Mouse (Mus musculus) kidney, adult 2 months (tissue): Measurements from ENCODE around the gene Hltf. TPM values are rescaled to one million over a fixed set of nuclear protein-coding genes. Genes with fewer than 3 reads are reported as not detected.
"Not testable (repeated sequence)": the region's sequence is repeated elsewhere in the genome, so short reads cannot be mapped to it uniquely, and the experiment has no call there.

ENCODE experiments used
- DNase-seq: peaks from one replicate; pipeline ENCODE4 v3.0.0; 2021
- H3K27ac ChIP-seq: fragments of 200-500 bp; 2 replicates; pipeline ENCODE4 v1.5.1; 2012; ENCODE audit warnings: low read depth, low read length, control low read depth, inconsistent platforms; ENCODE audit not compliant: insufficient read depth
- H3K27me3 ChIP-seq: fragments of 200-500 bp; replicated peaks from 2 replicates; pipeline ENCODE4 v1.6.1; 2012; ENCODE audit warnings: mild to moderate bottlenecking, moderate library complexity, low read length, inconsistent platforms; ENCODE audit not compliant: control insufficient read depth, insufficient read depth
- H3K36me3 ChIP-seq: fragments of 200-500 bp; 2 replicates; pipeline ENCODE4 v1.6.1; 2012; ENCODE audit warnings: mild to moderate bottlenecking, moderate library complexity, low read length, inconsistent platforms; ENCODE audit not compliant: control insufficient read depth, insufficient read depth
- H3K4me1 ChIP-seq: fragments of 200-500 bp; 2 replicates; pipeline ENCODE4 v1.6.1; 2011; ENCODE audit warnings: low read length; ENCODE audit not compliant: control insufficient read depth, insufficient read depth
- H3K4me3 ChIP-seq: fragments of 200-500 bp; 2 replicates; pipeline ENCODE4 v1.5.1; 2011; ENCODE audit warnings: mild to moderate bottlenecking, low read depth, low read length, control low read depth; ENCODE audit not compliant: insufficient read depth
- CTCF ChIP-seq: fragments of 200-500 bp; conservative IDR thresholded peaks from 2 replicates; pipeline ENCODE4 v1.5.1; 2011; ENCODE audit warnings: low read depth, mild to moderate bottlenecking, control low read depth, low read length, moderate library complexity, mixed read lengths; ENCODE audit not compliant: insufficient read depth, insufficient read length
- POLR2A ChIP-seq: fragments of 200-500 bp; IDR thresholded peaks from one replicate; pipeline ENCODE4 v1.6.1; 2011; ENCODE audit warnings: low read depth, low read length, control low read depth
- WGBS: fragments of 180-500 bp; shearing (Covaris S2); methylation state at CpG from one replicate; pipeline ENCODE4 v1.1.7; 2018; 5-methylcytosine and 5-hydroxymethylcytosine counted together
- polyA plus RNA-seq: library from polyadenylated mRNA; depleted of rRNA; stranded (reverse); fragments of >200 nt; gene quantifications from 2 replicates; pipeline ENCODE4 v1.2.3, GENCODE M21; 2012

The Hltf gene
- polyA plus RNA-seq, 1 experiment, result 4.0 TPM

- 68% methylated on average over 4 of the region's 4 CpGs for WGBS
- no peaks in the 10 kb centered on the region for H3K27me3 ChIP-seq
- H3K4me1 ChIP-seq, result peaks cover 13% of the 10 kb centered on the region; the same call in 1 of the 2 replicates
- no peak for TF ChIP-seq CTCF
- no peak for TF ChIP-seq POLR2A
- peak; percentile 58 for DNase-seq
- no peak overlapping the region for H3K4me3 ChIP-seq
- H3K27ac ChIP-seq, result no peak overlapping the region
- no peaks in the 10 kb centered on the region for H3K36me3 ChIP-seq
Measured at GRCm38 (mm10) chr3:20036069-20036468, 21.5 kb upstream of the Hltf start.

GRCm38 (mm10) chr3:20041461-20041860 lies 16.1 kb upstream of the Hltf start:
- peak; percentile 62 for DNase-seq
- WGBS, result 89% methylated on average over 7 of the region's 7 CpGs
- not testable (repeated sequence) for H3K4me3 ChIP-seq

DNA sequence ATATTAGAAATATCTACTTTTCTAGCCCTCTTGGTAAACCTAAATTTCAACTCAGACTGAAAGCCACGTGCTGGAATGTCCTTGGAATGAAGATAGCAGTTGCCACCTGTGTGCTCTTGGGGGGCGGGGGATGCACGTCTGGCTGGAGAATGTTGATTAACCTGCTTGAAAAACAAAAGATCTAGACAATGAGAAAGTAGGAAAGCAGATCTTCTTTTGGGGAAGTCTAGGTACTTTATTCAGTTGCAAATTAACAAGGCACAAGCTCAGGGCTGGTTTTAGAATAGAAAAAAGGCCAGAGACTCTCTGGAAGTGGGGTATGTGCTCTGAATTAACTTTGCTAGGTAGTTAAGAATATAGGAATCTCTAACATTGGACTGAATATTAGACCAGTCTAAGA lies 12.9 kb upstream of the Hltf start:
- WGBS, result 66% methylated on average over 3 of the region's 3 CpGs
- H3K27ac ChIP-seq, H3K27me3 ChIP-seq: not testable (repeated sequence)

More at GRCm38 (mm10) chr3:20041461-20041860, 16.1 kb upstream of the Hltf start:
- not testable (repeated sequence) for H3K27ac ChIP-seq, H3K36me3 ChIP-seq, H3K4me1 ChIP-seq, H3K27me3 ChIP-seq

GRCm38 (mm10) chr3:20058197-20058541 lies 558 bp downstream of the Hltf start:
- peak overlapping the region; percentile 86 for H3K4me3 ChIP-seq
- H3K27ac ChIP-seq, result no peak overlapping the region
- H3K4me1 ChIP-seq, result no peaks in the 10 kb centered on the region
- under 1% methylated on average over 7 of the region's 9 CpGs for WGBS
- no peak for DNase-seq
- H3K27me3 ChIP-seq, result no peaks in the 10 kb centered on the region
- no peak for TF ChIP-seq CTCF
- TF ChIP-seq POLR2A, result no peak
- H3K36me3 ChIP-seq, result no peaks in the 10 kb centered on the region; the same call in 1 of the 2 replicates

More for the DNA sequence above, 12.9 kb upstream of the Hltf start:
- H3K36me3 ChIP-seq, H3K4me3 ChIP-seq, H3K4me1 ChIP-seq, DNase-seq: not testable (repeated sequence)

GRCm38 (mm10) chr3:20076145-20077053 lies 18.8 kb downstream of the Hltf start:
- no peak overlapping the region for H3K4me3 ChIP-seq
- H3K36me3 ChIP-seq, result peaks cover 2% of the 10 kb centered on the region
- no peak for DNase-seq
- no peak overlapping the region for H3K27ac ChIP-seq
- 73% methylated on average over 11 of the region's 11 CpGs for WGBS
- H3K27me3 ChIP-seq, result no peaks in the 10 kb centered on the region
- TF ChIP-seq CTCF (0 out of 2 replicates have a peak, but pooled peaks have one; percentile 23), POLR2A (no peak)
- H3K4me1 ChIP-seq, result no peaks in the 10 kb centered on the region

- 80% methylated on average over 3 of the region's 3 CpGs for WGBS
- TF ChIP-seq CTCF, result no peak
- TF ChIP-seq POLR2A, result no peak
- Histone ChIP-seq H3K36me3 (peaks cover 3% of the 10 kb centered on the region), H3K27ac (no peak overlapping the region), H3K27me3 (no peaks in the 10 kb centered on the region), H3K4me1 (no peaks in the 10 kb centered on the region), H3K4me3 (no peak overlapping the region)
- DNase-seq, result no peak
Measured at GRCm38 (mm10) chr3:20082161-20082560, 24.6 kb downstream of the Hltf start.

- TF ChIP-seq POLR2A (no peak), CTCF (no peak)
- Histone ChIP-seq H3K36me3 (no peaks in the 10 kb centered on the region; the same call in 1 of the 2 replicates), H3K4me3 (no peak overlapping the region), H3K27ac (no peak overlapping the region), H3K27me3 (no peaks in the 10 kb centered on the region), H3K4me1 (no peaks in the 10 kb centered on the region)
- no peak for DNase-seq
- WGBS, result 70% methylated on average over 3 of the region's 3 CpGs
Measured at GRCm38 (mm10) chr3:20103830-20104229, 46.2 kb downstream of the Hltf start.
